Mouse (Mus musculus) mature B cell (primary cell): ENCODE data around the gene Tmeff1.

Experiments
- in situ Hi-C: fragments of 300-500 bp; cut with MboI; formaldehyde crosslinking; loops from 2 replicates; pipeline ENCODE4 v1.14.3; 2019

Gene Tmeff1

GRCm38 (mm10) chr4:48584421-48585240, at the start of gene Tmeff1:
TSS of gene Tmeff1 (plus strand) at chr4:48585174.
- in situ Hi-C loops = no loop called here

GRCm38 (mm10) chr4:48536275-48536674, 48.7 kb upstream of the Tmeff1 start:
- in situ Hi-C loops = no loop called here

- in situ Hi-C loops = no loop called here
Measured at GRCm38 (mm10) chr4:48537024-48537423, 48.0 kb upstream of the Tmeff1 start.

GRCm38 (mm10) chr4:48538581-48538980, 46.4 kb upstream of the Tmeff1 start:
- in situ Hi-C loops = no loop called here

- in situ Hi-C loops = no loop called here
Measured at GRCm38 (mm10) chr4:48539841-48540575, 45.0 kb upstream of the Tmeff1 start, which contains the start of gene Msantd3. TSS of gene Msantd3 (plus strand) at chr4:48539935.

GRCm38 (mm10) chr4:48540576-48541111, 44.3 kb upstream of the Tmeff1 start:
- in situ Hi-C loops = no loop called here

GRCm38 (mm10) chr4:48541526-48542250, 43.3 kb upstream of the Tmeff1 start:
- in situ Hi-C loops = no loop called here

GRCm38 (mm10) chr4:48542351-48542750, 42.6 kb upstream of the Tmeff1 start:
- in situ Hi-C loops = no loop called here

GRCm38 (mm10) chr4:48543071-48543865, 41.7 kb upstream of the Tmeff1 start:
- in situ Hi-C loops = no loop called here

GRCm38 (mm10) chr4:48544141-48544540, 40.8 kb upstream of the Tmeff1 start:
- in situ Hi-C loops = no loop called here

GRCm38 (mm10) chr4:48545966-48546365, 39.0 kb upstream of the Tmeff1 start:
- in situ Hi-C loops = no loop called here

- in situ Hi-C loops = no loop called here
Measured at GRCm38 (mm10) chr4:48546568-48547496, 38.1 kb upstream of the Tmeff1 start.

GRCm38 (mm10) chr4:48548393-48549045, 36.5 kb upstream of the Tmeff1 start:
- in situ Hi-C loops = no loop called here

GRCm38 (mm10) chr4:48549661-48550060, 35.3 kb upstream of the Tmeff1 start:
- in situ Hi-C loops = no loop called here

GRCm38 (mm10) chr4:48552486-48553064, 32.4 kb upstream of the Tmeff1 start:
- in situ Hi-C loops = no loop called here

- in situ Hi-C loops = no loop called here
Measured at GRCm38 (mm10) chr4:48554132-48554531, 30.8 kb upstream of the Tmeff1 start.

GRCm38 (mm10) chr4:48555729-48556128, 29.2 kb upstream of the Tmeff1 start:
- in situ Hi-C loops = no loop called here

GRCm38 (mm10) chr4:48559652-48560051, 25.3 kb upstream of the Tmeff1 start:
- in situ Hi-C loops = no loop called here

GRCm38 (mm10) chr4:48561824-48562223, 23.1 kb upstream of the Tmeff1 start:
- in situ Hi-C loops = no loop called here
